Mouse (Mus musculus) mouse embryonic stem cell (cell line): ENCODE results near the gene Snrpe.

Source experiments
- in situ Hi-C, 2 experiments: fragments of 300-500 bp; cut with MboI; formaldehyde crosslinking; loops; 1 replicate in 1 of 2; 3 replicates in 1 of 2; pipeline ENCODE4 v1.14.3; 2019 to 2020; ENCODE audit warnings: low sequenced_read_pairs in 2 of 2, low pct_unique_long_range_greater_than_20kb in 1 of 2, mixed read lengths in 1 of 2; ENCODE audit not compliant: unreplicated experiment in 1 of 2

The Snrpe gene

DNA sequence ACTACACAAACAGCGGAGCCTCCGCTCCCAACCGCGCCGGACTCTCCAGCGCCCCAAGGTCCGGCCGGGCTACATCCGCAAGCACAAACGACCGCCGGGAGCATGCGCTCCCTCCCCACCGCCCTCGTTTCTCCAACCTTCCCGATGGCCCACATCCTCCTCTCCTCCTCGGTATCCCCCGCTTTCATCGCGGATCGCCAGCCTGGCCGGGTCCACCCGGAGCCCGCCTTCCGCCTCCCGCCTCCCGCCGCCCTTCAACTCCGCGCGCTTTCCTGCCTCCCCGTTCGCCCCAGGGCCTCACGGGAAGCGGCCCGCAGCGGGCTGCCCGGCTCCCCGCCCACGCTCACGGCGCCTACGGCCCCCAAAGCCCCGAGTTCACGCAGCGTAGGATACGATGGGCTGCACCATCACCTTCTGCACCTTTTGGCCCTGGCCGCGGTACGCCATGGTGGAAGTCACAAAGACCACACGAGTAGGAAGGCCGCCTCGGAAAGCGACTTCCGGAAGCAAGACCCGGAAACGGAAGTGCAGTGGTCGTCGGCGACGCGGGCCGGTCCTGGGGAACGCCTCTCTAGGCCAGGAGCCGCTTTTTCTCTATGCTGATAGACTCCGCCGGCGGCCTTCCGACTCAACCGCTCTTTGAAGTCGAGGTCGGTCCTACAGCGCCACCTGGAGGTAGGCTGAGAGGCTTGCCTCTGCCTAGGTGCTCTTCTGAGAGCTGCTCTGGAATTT, at the start of gene Snrpe:
Snrpe (minus strand) TSS at position 521 of the 732 bp plus-strand sequence.
- in situ Hi-C loops: loop anchor here (5.0 to 25.0 kb wide), 3 partner anchors 225 to 423 kb away; no protein-coding TSS in a partner anchor

DNA sequence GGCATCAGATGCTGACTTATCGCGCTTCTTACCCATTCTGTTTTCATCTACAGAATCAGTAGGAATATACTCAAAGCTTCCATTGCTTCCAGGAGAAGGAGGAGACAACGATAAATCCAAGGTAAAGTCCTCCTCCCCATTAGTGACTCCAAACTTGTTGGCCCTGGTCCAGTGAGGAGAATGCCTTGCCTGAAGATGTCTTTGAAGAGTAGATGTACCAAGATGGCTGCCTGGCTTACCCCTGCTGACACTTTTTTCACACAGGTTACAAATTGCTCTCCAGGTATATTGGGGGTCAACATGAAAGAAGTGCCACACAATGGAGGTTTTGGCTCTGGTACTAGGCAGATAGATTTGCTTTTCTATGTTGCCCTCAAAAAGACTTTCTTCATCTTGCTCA, 48.8 kb upstream of the Snrpe start:
- in situ Hi-C loops: loop anchor here in 1 of 2 experiments (25.0 kb wide), 1 partner anchor 903 kb away; the partner anchor contains the start of gene Kdm5b

DNA sequence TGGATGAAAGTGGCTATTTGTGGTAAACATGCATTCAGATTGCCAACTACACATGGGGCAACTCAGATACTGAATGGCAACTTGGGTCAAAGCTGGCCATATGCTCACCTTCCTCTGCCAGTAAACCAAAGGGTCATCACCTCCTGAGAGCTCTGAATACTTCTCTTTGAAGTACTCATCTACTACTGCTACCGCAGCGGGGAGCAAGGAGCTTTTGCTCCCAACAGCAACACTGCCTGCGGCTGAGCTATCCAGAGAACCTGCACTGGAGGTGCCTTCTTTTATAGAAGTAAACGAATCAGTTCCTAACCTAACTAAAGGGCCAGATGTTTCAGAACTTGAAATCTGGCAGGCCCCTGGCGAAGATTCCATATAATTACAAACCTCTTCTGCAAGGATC, 46.7 kb upstream of the Snrpe start:
- in situ Hi-C loops: loop anchor here in 1 of 2 experiments (25.0 kb wide), 1 partner anchor 905 kb away; the partner anchor contains the start of gene Kdm5b

DNA sequence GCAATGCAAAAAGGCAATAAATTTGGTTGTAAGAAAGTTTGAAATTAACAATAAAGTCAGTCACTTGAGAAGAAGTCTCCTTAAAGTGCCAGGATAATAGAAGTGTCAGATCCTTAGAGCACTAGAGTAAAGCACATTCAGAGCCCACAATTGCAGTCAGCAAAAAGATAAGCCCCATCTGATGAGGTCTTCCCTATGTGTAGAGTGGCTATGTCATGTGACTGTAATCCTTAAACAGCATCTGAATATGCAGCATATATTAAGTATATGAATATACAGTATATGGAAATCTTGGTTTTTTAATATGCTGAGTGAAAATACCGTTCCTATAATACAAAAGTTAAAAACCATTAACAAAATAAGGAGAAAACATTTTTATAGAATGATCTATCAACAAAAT, 42.9 kb upstream of the Snrpe start:
- in situ Hi-C loops: loop anchor here in 1 of 2 experiments (25.0 kb wide), 1 partner anchor 909 kb away; the partner anchor contains the start of gene Kdm5b

DNA sequence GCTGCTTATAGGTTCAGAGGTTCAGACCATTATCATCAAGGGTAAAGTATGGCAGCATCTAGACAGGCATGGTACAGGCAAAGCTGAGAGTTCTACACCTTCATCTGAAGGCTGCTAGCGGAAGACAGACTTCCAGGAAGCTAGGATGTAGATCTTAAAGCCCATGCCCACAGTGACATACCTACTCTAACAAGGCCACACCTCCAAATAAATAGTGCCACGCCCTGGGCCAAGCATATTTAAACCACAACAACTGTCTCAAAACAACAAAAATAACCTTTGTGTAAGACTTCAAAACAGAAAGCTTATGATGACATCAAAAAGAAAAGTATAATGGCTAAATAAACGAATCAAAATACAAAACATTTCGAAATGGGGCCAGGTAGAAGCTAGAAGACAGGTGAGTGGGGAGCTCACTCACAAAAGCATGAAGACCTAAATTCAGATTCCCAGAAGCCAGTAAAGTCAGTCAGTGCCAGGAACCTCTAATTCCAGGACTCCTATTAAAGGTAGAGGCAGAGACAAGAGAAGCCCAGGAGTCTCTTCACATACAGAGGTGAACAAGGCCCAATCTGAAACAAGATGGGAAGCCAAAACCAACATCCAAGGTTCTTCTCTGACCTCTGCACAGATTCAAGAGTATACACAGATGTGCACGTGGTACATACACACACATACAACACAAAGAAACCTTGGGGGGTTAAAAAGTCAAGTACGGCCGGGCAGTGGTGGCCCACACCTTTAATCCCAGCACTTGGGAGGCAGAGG, 40.4 kb upstream of the Snrpe start:
- in situ Hi-C loops: loop anchor here in 1 of 2 experiments (25.0 kb wide), 1 partner anchor 912 kb away; the partner anchor contains the start of gene Kdm5b

DNA sequence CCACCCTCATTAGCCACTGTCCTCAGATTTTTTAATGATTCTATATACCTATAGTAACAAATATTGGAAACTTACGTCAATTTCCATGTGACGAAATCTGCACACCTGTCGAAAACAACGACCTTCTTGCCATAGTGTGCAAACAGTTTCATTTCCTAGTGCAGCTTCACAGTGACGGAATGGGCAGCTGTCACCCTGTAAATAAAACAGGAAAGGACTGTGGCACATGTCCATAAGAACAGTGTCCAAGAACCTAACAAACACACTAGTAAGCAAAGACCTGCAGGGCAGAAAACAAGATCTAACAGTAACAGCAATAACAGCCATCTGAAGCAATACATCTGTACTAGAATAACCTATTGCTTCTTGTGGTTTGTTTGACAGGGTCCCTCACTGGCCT, 35.6 kb upstream of the Snrpe start:
- in situ Hi-C loops: no loop called here

DNA sequence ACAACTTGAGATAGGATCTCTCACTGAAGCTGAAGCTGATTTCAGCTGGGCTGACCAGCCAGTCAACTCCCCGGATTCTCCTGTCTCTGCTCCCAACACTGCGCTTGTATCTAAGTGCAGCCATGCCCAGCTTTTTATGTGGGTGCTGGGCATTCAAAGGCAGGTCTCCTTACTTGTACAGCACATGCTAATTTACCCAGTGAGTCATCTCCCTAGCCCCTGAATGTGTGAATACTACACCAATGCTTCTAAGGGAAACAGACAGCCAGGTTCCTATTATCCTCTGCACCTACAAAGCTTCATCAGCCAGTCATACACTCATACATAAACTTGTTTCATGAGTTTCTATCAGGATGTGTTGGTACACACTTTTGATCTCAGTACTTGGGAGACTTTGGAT, 31.1 kb upstream of the Snrpe start:
- in situ Hi-C loops: no loop called here

DNA sequence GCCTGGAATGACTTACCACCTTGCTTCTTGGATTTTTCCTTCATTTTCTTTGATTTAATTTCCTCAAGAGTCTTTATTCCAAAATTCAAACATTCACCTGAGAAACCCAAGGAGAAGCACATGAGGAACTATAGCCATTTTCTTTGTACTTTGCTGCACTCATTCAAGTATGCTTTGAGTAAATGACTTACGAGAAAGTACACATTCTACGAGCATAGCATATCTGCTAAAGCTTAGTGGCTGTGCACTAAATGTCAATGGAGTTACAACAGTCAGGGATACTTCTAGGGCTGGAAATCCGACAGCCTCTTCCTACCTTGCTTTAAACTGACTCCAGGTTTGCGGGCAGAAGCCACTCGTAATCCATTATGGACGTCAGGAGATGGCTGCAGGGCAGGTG, 28.4 kb upstream of the Snrpe start:
- in situ Hi-C loops: no loop called here

DNA sequence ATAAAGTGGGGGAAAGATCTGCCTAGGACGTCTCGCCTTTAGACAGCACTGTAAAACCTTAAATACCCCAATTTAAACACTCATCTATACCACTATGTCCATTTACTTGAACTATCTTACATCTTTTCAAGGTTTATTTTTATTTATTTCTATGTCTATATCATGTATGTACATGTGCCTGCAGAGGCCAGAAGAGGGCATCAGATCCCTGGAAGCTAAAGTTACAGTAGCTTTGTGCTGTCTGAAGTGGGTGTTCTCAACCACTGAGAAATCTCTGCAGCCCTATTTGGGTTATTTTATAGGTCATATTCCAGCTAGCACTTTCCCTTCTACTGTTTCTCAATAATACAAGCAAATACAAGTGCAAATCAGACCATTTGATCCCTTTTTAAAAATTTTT, 22.1 kb upstream of the Snrpe start:
- in situ Hi-C loops: no loop called here

DNA sequence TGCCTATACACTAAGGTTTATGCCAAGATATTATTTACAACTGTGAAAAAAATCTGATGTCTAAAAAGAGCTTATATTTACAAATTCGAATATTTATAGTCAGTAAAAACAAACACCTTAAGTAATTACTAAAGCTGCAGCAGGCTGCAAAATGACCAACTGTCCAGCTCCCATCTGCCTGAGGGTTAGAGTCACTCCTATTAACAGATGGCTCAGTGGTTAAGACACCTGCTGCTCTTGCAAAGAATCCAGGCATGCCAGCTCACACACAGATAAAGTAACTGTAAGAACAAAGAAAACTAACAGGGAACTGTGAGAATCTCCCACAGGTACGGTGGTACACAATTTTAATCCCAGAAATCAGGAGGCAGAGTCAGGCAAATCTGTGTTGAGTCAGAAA, 15.0 kb upstream of the Snrpe start:
- in situ Hi-C loops: loop anchor here in 1 of 2 experiments (5.0 kb wide), 1 partner anchor 92 kb away; no protein-coding TSS in a partner anchor

DNA sequence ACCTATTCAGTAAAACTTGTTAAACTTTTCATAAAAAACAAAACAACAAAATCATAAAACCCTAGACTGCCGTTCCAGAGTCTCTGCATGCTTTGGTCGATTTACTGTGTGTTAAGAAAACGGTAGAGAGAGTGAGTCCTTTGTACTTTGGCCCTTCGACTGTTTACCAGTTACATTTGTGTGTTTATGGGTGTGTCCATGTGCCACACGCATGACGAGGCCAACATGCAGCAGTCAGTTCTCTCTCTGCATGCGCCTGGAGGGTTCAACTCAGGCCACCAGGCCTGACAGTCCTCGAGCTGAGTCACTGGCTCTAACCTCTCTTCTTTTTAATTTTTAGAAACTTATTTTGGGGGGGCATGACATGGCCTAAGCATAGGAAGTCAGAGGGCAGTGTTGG, 8.2 kb upstream of the Snrpe start:
- in situ Hi-C loops: loop anchor here in 1 of 2 experiments (25.0 kb wide), 1 partner anchor 431 kb away; no protein-coding TSS in a partner anchor

DNA sequence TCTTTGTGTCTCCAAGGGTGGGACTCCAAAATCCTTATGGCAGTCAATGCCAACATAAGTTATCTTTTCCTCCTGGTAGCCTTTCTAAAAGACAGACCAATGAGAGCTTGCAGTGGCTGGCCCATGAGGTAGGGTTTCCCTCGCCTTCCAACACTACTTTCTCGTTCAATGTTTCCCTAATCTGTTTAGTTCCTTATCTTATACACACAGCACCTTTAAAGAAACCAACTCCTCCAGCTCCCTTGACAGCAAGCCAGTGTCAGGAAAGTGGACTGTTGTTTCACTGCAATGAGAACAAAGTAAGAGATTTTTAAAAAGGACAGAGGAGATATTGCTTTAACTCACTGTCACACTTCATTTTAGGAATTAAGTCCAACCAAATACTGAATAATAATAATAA, 7.8 kb upstream of the Snrpe start:
- in situ Hi-C loops: loop anchor here in 1 of 2 experiments (25.0 kb wide), 1 partner anchor 431 kb away; no protein-coding TSS in a partner anchor

DNA sequence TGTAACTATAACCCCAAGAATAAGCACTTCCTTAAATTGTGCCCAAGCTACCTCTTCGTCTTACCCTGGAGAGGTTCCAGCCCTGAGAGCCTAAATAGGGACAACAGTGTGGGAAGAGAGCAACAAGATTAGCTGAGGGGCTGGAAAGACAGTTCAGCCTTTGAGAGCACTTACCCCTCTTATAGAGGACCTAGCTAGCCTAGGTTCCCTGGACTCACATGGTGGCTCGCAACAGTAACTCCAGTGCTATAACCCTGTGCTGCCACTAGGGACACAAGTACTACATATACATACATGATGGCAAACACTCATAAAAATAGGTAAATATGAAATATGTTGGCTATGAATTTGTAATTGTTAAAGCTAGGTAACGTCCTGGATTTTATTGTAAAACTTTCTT, 3.7 kb upstream of the Snrpe start:
- in situ Hi-C loops: loop anchor here in 1 of 2 experiments (5.0 to 25.0 kb wide), 2 partner anchors 297 to 427 kb away; no protein-coding TSS in a partner anchor

DNA sequence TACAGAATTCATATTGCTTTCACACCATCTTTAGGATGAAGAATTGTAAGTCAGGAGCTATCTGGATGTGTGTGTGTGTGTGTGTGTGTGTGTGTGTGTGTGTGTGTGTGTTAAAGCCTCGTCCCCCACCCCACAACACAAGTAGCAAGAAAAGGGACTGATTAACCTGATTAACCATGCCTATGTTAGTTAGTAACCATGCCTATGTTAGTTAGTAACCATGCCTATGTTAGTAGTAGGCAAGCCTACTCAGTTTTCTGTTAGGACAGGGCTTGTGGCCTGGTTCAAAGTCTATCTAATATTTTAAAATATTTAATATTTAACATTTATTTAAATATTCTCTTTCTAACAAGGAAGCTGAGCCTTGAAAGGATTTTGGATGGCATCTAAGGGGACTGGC, 1.3 kb upstream of the Snrpe start:
- in situ Hi-C loops: loop anchor here in 1 of 2 experiments (5.0 to 25.0 kb wide), 2 partner anchors 294 to 424 kb away; no protein-coding TSS in a partner anchor

DNA sequence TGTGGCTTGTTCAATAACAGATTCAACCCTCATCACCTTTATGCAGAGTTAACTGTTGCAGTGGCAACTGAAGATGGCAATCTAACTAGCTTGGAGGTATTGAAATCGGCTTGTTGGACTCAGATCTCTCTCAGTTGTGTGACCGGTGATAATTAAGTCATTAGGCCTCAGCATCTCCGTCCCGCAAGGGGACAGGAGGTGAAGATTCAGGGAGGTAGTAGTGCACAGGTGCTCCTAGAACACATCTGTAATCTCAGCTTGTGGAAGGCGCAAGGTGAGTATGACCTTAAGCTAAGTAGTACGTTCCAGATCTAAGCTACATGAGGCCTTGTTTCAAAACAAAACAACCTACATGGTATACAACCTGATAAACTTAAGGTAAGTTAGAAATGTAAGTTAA, 510 bp upstream of the Snrpe start:
- in situ Hi-C loops: loop anchor here in 1 of 2 experiments (5.0 to 25.0 kb wide), 2 partner anchors 293 to 423 kb away; no protein-coding TSS in a partner anchor

DNA sequence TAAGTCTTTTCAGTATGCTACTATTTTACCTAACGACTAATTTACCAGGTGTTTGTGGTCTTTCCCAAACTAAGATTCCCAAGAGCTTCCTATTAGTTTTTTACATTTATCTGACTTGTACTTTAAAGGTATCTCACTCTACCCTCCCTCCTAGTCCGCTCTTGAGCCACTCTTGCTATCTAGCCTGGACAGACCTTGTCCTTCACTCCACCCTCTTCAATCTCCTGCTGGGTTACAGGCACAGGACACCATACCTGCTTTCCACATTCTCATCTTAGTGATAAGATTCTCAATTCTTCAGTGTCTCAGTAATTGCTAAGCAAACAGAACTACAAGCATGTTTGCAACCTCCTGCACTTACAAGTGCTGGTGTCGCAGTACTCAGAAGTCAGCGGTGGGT, 6.9 kb downstream of the Snrpe start:
- in situ Hi-C loops: loop anchor here (5.0 to 25.0 kb wide), 3 partner anchors 218 to 416 kb away; no protein-coding TSS in a partner anchor

DNA sequence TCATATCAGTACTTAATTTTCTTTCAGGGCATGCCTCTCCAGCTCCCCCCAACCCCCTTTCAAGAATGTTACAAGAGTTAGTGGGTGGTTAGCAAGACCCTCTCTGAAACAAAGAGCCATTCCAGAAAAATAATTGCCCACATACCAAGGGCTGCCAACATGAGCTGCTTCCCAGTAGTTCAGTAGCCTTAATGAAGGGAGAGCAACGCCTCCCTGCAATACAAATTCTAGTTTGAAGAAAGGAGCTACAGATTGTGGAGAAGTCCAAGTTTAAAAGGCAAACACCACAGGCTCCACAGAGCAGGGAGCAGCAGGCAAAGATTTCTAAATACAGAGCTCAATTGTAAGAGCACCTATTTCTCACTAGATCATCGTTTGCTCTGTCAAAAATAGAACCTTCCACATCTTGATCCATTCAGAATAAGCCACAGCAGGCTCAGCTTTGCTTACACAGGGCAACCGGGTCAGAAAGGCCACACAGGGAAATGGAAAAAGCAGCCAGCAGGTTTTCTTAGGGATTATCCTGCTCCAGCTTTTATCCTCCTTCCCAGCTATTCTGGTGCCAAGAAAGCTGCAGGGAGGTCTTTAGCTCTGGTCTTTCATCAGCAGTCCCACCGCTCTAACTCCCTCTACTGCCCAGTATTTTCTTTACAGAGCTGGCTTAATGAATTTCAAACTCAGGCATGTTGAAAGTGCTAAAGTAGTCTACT, 13.6 kb downstream of the Snrpe start:
- in situ Hi-C loops: no loop called here

DNA sequence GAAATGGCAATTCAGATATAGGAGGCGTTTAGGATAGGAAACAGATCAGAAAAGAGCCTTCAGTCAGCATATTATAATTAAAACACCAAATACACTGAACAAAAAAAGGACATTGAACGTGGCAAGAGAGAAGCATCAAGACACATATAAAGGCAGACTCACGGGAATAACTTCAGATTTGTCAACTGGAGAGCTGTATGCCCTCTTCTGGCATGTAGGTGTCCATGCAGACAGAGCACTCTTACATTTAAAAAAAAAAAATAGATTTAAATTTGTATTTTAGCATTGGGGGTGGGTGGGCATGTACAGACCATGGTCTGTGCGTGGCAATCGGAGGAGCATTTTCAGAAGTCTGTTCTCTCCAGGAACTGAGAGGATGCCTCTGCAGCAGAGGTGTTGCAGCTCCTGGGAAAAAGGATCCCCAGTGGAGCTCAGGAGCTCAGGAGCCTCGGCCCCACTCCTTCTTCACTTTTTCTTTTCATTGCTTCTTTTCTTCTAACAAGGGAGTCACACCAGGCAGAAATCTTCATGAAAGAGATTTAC, 24.0 kb downstream of the Snrpe start:
- in situ Hi-C loops: no loop called here
